Mouse (Mus musculus): Measurements from ENCODE around the gene Hoxb1.

Hoxb1 gene

DNA sequence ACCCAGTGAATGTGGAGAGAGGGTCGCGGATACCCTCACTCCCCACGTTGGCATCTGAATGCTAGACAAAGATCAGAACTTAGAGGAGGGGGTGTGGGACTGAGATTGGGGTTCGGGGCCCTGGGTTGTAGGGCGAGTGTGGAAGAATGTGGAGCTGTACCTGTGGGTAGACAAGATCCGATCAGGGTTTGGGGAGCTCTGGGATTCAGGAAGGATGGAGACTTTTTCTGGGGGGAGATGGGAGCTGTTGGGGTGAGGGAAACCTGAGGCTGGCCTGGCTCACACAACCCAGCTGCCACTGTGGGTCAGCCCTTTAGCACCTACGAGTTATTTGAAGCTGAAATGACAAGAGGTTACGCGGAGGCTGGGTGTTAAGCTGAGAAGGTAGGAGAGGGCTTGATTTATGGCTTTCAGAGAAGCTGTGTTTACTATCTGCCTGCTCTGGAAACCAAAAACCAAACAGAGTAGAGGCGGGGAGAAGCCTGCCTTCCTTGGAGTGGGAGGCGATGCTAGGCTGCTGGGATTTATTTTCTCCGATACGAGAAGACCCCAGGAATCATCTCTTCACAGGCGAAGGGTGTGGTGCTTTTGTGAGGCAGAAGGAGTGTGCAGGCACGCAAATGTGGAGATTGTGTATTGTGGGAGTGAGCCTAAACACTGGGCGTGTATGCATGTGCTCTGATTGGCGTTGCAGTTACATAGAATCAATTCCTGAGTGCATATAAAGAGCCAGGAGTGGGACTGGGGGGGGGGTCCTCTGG lies 32.1 kb upstream of the Hoxb1 start:
- intact Hi-C loops (cut with DNase I): no loop called here

DNA sequence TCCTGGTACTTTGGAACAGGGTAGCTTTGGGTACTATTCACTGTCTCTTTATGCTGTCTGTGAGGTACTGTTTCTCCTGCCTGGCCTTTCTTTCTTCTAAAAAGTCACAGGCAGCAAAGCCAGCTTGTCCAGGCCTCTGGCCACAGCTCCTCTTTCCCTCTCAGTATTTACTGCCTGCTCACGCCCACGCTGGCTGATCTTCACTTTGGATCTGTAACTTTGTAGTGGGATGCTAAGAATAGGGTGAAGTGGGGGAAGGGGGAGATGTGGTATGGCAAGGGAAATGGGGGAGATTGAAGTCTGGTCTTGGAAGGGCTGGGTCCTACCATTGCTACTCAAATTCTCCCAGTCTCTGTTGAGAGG lies 31.6 kb upstream of the Hoxb1 start:
- intact Hi-C loops (cut with DNase I): no loop called here

DNA sequence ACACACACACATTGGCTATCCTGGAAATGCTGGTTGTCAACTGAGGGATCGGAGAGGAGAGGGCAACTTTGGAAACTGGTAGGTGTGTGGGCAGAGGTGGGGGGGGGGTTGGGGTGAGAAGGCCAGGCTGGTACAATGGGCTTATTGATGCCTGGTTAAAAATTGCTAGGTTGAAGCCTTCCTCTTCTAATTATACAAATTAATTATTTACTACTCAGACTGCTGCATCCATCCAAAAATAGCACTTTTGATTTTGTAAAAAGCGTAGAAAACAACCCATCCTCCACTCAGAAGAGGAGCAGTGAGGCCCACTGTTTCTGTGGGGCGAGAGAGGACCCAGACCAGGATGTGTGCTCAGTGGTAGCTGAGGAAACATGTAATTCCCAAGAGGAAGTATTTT lies 30.6 kb upstream of the Hoxb1 start:
- intact Hi-C loops (cut with DNase I): no loop called here

DNA sequence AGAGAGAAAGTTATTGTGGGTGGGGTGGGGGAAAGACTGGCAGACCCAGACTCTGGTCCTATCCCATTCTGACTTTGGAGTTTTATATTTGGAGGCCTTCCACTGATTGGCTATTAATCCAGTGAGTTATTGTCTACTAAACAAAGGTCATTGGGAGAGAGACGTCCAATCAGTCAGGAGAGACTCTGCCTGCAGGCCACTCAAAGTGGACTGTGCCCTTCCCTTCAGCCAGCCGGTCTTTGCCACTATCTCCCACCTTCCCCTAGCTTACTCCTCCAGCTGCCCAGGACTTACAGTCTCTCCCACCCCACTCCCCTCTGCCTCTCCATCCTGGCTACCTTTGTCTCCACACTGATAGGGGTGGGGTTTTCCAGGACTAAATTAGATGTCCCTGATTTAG lies 29.0 kb upstream of the Hoxb1 start:
- intact Hi-C loops (cut with DNase I): no loop called here

DNA sequence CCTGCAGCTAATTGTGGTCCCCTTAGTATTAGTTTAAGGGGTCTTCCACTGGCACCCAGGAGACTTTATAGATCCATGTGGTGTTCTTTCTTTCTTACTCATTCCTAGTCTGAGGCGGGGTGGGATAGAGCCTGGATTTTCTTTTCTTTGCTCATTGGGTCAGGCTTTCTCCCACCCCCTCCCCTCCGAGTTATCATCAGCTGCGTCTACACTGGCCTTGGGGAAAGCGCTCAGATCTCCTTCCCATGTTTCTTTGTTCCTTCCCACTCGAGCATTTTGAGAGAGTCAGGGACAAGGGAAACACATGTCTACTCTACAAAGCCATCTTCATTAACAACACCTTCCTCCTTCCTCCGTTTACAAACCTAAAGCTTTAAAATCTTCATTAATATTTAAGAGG lies 28.5 kb upstream of the Hoxb1 start:
- intact Hi-C loops (cut with DNase I): no loop called here

DNA sequence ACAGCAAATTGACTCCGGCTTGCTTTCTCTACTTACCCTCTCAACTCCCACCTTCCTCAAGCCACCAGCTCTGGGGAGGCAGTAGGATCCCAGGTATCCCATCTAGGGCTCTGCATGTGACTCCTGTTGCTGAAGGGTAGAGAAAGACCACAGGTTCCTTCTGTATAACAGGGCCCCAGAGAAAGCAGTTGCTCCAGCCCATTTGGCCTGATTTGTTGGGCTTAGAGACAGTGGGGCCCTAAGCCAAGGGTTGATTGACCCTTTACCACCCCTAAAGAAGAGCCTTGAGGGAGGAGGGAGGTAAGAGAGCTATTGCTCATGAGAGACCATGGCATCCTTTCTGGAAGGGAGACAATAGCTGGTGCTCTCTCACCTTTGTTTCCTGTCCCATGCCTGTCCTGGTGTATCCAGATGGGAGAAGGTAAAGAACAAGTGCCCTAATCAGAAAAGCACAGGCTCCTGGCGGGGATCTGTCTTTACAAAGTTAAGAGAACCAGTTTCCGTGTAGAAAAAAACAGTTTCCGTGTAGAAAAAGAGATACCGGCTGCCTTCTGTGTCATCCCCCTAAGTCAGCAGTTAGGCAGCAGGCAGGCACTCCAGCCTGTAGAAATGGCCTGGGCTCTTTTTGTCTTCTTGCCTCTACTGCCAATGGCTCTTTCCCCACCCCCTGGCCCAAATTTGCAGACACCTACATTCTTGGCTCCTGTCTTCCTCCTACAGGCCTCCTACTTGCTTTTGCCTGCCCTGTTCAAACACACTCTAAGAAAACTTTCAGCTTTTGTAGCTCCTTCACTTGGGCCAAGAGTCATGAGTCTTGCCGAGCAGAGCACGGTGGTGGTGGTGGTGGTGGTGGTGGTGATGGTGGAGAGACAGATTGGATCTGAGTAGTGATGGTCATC lies 26.3 kb upstream of the Hoxb1 start:
- intact Hi-C loops (cut with DNase I): no loop called here

DNA sequence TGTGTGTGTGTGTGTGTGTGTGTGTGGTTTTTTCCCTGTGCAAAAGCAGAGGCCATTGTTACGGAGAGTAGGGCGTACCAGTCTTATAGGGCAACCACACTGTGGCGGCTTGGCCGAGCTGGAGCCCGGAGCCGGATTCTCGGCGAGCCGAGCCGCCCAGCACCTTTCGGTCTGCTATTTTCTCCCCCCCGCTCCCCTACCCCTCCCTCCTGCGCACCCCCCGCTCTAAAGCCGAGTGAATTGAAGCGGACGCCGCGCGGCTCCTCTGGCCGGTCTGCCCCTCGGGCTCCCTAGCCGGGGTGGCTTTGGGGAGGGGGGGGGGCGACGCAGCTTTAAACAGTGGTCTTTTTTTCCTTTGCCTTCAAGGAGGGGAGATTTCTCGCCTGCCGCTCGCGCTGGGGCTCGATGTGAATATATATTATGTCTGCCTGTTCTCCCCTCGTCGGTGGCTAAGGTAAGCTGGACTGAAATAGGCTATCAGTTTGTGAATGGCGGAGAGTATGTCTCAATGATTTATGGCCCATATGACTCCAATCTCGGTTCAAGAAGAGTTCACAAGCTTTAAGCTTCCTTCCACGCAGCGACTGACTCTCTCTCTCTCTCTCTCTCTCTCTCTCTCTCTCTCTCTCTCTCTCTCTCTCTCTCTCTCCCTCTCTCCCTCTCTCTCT lies 24.7 kb upstream of the Hoxb1 start:
- intact Hi-C loops (cut with DNase I): no loop called here

DNA sequence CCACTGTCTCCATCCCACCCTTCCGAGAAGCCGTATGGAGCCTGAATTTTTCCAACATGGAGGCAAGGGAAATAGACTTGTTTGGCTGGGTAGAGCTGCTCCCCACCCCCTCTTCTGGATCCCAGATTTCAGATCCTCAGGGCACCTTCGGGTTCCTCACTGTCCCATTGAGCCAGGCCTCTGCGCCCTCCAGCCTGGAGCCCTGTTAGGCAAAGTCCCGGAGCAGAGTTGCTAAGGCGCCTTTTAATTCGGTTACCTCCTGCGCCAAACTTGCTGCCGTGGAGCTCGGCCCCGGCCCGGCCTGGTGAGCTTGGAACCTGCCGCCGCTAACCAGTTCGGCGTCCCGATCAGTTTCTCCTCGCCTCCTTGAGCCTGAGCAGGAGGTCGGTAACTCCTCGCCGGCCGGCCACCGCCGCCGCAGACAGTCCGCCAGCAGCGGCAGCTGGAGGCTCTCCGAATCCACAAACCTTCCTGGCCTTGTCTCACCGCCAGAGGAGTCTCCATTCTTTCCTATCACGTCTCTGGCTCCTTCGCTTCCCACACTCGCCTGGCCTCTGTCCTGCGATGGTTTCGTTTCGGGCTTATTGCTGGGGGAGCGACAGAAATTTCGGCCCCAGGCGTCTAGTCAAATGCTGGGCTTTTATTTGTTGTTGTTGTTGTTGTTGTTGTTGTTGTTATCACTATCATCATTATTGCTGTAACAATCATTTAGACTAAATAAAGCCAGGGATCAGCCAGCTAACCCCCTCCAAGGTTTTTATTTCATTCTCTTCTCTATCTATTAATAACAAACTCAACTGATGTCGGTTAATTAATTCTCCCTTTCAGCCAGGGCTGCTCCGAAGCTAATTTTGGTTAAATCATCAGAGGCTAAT lies 23.6 kb upstream of the Hoxb1 start:
- intact Hi-C loops (cut with DNase I): loop anchor here (2.0 kb wide), 1 partner anchor 17 kb away; no protein-coding TSS in a partner anchor

DNA sequence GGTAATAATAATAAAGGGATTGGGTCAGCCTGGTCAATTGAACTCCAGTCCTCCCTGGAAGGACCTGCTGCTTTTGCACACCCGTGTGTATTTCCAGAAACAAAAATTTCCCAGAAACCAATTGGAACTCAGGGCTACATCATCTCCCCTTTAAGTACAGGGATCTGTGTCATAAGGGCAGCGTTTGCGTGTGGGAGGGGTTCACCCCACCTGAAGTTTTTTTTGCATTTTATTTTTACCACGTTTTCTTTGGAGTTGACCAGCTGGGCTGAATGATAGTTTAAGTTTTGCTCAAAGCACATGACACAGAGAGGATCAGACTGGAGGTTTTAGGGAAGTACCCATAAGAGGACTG lies 23.0 kb upstream of the Hoxb1 start:
- intact Hi-C loops (cut with DNase I): loop anchor here (2.0 kb wide), 1 partner anchor 18 kb away; no protein-coding TSS in a partner anchor

DNA sequence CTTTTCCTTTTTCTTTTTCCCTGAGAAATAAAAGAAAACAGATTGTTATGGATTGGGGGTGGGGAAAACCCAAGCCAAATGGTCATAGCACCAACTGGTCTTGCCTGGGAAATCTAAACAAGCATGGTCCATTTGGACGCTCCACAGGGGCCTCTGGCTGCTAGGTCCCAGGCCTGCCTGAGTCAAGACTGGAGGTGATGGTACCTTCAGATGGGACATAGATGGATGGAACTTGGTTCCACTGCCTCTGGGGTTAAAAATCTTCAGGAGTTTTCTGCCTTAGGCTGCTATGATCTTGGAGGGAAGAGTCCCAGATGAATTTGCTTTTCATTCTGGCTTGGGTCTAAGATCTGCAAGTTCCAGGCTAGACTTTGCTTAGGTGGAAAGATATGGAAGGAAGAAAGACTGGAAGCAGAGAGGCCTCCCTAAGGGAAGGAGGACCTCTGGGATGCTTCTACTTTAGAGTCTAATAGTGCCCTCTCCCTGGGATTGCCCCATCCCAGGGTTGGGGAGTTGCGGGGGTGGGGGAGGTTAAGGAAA lies 22.3 kb upstream of the Hoxb1 start:
- intact Hi-C loops (cut with DNase I): loop anchor here (2.0 kb wide), 1 partner anchor 18 kb away; no protein-coding TSS in a partner anchor

DNA sequence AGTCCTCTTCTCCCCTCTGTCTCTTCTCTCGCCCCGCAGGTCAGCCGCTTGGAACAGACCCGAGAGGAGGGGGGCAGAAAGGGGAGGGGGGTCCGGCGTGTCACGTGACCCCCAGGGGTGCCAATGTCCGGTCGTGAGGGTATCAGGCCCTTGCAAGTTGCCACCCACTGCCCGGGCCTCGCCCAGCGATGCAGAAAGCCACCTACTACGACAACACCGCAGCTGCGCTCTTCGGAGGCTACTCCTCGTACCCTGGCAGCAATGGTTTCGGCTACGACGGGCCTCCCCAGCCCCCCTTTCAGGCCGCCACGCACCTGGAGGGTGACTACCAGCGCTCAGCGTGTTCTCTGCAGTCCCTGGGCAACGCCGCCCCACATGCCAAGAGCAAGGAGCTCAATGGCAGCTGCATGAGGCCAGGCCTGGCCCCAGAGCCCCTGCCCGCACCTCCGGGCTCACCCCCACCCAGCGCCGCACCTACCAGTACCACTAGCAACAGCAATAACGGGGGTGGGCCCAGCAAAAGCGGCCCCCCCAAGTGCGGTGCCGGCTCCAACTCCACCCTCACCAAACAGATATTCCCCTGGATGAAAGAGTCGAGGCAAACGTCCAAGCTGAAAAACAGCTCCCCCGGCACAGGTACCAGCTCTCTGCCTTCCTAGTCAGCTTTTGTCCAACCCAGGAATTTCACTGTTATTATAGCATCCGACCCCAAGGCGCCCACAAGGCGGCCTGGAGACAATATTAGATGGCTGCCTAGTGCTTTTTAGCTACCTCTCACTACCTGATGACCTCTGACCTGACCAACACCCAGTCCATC lies 21.3 kb upstream of the Hoxb1 start:
- intact Hi-C loops (cut with DNase I): no loop called here

DNA sequence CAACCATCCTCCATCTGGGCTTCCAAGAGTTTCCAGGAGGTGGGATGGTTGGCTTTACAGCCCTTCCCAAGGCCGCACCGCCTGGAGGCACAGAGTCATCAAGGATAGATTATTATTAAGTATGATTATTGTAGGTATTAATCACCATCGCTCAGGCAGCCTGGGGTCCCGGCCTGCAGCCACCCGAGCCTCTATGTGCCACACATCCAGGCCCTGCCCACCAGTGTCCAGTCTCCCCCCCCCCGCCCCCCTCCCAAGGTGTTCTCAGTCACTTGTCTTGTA lies 20.7 kb upstream of the Hoxb1 start:
- intact Hi-C loops (cut with DNase I): no loop called here

DNA sequence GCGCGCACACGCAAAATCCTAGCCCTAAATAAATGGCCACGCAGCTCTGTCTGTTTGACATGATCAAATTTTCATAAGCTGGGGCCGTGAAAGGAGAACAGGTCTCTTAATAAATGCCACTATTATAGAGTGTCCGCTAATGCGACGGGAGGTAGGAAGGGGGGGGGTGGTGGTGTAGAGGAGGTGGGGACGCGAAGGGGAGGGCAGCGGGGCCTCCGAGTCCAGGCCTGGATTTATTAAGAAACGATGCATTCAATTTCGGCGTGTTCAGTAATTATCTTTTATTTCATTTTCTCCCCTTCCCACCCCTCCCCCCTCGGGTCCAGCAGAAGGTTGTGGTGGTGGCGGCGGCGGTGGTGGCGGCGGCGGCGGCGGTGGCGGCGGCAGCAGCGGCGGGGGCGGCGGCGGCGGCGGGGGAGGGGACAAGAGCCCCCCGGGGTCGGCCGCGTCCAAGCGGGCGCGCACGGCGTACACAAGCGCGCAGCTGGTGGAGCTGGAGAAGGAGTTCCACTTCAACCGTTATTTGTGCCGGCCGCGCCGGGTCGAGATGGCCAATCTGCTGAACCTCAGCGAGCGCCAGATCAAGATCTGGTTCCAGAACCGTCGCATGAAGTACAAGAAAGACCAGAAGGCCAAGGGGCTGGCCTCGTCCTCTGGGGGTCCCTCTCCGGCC lies 20.2 kb upstream of the Hoxb1 start:
- intact Hi-C loops (cut with DNase I): no loop called here

DNA sequence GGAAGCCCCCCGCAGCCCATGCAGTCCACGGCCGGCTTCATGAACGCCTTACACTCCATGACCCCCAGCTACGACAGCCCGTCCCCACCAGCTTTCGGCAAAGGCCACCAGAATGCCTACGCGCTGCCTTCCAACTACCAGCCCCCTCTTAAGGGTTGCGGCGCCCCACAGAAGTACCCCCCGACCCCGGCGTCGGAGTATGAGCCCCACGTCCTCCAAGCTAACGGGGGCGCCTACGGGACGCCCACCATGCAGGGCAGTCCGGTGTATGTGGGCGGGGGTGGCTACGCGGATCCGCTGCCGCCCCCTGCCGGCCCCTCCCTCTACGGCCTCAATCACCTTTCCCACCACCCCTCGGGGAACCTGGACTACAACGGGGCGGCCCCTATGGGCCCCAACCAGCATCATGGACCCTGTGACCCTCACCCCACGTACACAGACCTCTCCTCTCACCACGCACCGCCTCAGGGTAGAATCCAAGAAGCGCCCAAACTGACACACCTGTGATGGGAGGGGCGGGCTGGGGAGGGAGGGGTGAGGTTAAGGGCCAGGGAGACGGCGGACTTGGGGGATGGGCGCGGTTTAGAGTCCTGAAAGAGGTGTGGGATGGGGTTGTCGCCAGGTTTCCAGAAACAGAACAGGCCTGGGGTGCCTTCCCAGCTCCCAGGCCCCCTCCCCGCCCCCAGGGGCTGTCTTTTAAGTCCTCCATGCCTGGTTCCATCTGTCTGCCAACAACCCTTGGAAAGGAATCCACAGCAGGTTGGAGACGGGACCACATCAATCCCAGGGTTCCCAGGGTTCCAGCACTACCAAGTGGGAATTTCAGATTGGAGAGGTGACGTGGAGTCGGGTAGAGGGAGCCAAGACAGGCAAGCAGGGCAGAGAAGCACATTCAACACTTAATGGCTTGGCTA lies 19.4 kb upstream of the Hoxb1 start:
- intact Hi-C loops (cut with DNase I): no loop called here

DNA sequence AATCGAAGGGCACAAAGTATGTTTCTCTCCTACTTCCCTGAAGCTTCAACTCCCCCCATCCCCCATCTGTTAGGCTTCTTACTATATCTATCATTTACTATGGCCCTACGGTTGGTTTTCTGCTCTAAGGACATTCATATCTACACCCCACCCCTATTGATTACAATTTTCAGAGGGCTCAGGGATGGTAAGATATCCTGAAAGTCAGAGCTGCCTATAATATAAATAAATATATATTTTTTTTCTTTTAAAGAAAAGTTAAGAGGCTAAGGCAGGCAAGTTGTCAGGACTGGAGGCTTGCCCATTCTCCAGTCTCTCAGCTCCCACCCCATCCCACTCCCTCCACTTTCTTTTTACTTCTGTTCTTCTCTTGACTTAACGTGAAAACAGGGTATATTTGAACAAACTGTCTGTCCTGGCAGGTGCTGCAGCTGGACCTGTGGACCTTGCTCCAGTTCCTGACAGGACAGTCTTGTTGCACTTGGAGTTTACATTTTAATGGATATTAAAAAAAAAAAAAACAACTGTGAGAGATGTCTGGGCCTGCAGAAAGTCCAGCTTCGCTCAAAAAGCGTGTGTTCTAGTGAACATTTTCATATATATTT lies 18.5 kb upstream of the Hoxb1 start:
- intact Hi-C loops (cut with DNase I): no loop called here

DNA sequence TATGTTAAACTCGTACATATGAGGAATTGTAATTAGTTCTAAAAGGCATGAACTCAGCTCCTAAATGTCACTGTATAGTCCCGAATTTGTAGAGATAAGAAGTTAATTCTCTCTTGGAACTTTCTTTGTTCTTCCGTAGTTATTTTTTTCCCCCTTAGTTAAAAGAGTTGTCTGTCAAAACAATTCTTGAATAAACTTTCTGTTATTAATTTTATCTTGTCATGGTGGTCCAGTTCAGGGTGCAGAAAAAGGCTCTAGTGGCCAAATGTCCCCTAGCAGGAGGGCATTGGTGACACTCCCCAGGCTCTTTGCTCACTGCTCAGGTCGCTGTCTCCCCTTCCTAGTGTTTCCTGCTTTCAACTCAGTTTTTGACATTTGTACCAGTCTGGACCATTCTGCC lies 17.8 kb upstream of the Hoxb1 start:
- intact Hi-C loops (cut with DNase I): no loop called here

DNA sequence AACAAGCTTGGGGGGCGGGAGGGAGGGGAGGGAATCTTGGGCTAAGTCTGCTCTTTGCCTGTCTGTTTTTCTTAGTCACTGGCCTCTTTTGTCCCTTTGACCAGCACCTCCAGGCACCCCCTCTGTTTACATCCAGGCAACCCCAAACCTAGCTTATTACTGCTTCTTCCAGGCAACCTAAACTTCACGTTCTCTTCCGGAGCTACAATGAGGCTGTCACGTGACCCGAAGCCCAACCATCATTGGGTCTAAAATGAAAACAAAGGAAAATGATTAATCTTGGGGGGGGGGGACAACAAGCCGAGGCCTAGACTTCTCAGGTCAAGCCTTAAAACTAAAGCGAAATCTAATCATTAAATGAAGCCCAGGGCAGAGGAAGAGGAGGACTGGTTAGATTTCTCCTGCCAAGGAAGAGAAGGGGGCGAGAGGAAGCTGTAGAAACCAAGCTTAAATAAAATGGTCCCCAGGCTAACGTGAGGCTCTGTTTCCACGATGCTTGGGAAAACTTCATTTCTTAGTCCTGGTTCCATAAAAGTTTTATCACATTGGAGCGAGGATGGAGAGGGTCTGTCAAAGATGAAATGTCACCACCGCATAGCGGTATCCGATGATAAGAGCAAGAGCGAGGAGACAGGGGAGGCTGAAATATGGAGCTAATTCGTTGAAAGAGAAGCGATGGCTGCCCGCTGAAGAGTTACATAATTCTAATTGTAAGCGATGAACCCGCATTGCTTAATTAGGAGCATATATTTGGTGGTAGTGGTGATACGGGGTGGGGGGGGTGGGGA lies 17.2 kb upstream of the Hoxb1 start:
- intact Hi-C loops (cut with DNase I): no loop called here
